Mouse (Mus musculus) bone marrow macrophage, adult 2 months (primary cell): ENCODE measurements around the gene Igf2.

ENCODE experiments used
- CTCF ChIP-seq: IDR thresholded peaks from 2 replicates; pipeline ENCODE4 v1.5.1; 2012; ENCODE audit warnings: low read depth, mild to moderate bottlenecking, low read length, moderate library complexity
- POLR2A ChIP-seq: IDR thresholded peaks from 2 replicates; pipeline ENCODE4 v1.6.1; 2012; ENCODE audit warnings: mild to moderate bottlenecking, low read depth, low read length, borderline replicate concordance

GRCm38 (mm10) chr7:142610627-142611406 is 55.8 kb downstream of the Igf2 start:
- peak; percentile 80 for TF ChIP-seq CTCF
- TF ChIP-seq POLR2A = no peak
